Mouse (Mus musculus) limb, embryonic 12.5 days (tissue): Measurements from ENCODE around the gene Nabp2. TPM values are rescaled to one million over a fixed set of nuclear protein-coding genes. Genes with fewer than 3 reads are reported as not detected.

ENCODE experiments used
- ATAC-seq: fragments of 200-750 bp; cut with Nextera tagmentation; 2 replicates; pipeline ENCODE4 v1.8.0; 2017; ENCODE audit warnings: low read depth, moderate TSS enrichment; ENCODE audit not compliant: insufficient number of reproducible peaks, insufficient read depth, low FRiP score, low TSS enrichment
- H3K27ac ChIP-seq: fragments of 300-500 bp; sonication (generic); 2 replicates; pipeline ENCODE4 v1.5.1; 2016; ENCODE audit warnings: mild to moderate bottlenecking, moderate library complexity
- H3K27me3 ChIP-seq: fragments of 300-500 bp; sonication (generic); 2 replicates; pipeline ENCODE4 v1.6.1; 2016; ENCODE audit warnings: mild to moderate bottlenecking, moderate library complexity
- H3K36me3 ChIP-seq: fragments of 300-500 bp; sonication (generic); 2 replicates; pipeline ENCODE4 v1.6.1; 2016; ENCODE audit warnings: mild to moderate bottlenecking, moderate library complexity
- H3K4me1 ChIP-seq: fragments of 300-500 bp; sonication (generic); replicated peaks from 2 replicates; pipeline ENCODE4 v1.6.1; 2016
- H3K4me2 ChIP-seq: fragments of 300-500 bp; sonication (generic); 2 replicates; pipeline ENCODE4 v1.6.1; 2016; ENCODE audit warnings: mild to moderate bottlenecking, moderate library complexity
- H3K4me3 ChIP-seq: fragments of 300-500 bp; sonication (generic); replicated peaks from 2 replicates; pipeline ENCODE4 v1.5.1; 2016; ENCODE audit warnings: mild to moderate bottlenecking
- H3K9ac ChIP-seq: fragments of 300-500 bp; sonication (generic); replicated peaks from 2 replicates; pipeline ENCODE4 v1.6.1; 2016; ENCODE audit warnings: mild to moderate bottlenecking, moderate library complexity
- H3K9me3 ChIP-seq: fragments of 300-500 bp; sonication (generic); 2 replicates; pipeline ENCODE4 v1.6.1; 2016; ENCODE audit warnings: mild to moderate bottlenecking, moderate library complexity
- WGBS: fragments of 180-500 bp; shearing (Covaris S2); methylation state at CpG from one replicate; pipeline ENCODE4 v1.1.7; 2016; 5-methylcytosine and 5-hydroxymethylcytosine counted together
- polyA plus RNA-seq: library from polyadenylated mRNA; unstranded; fragments of >200 nt; fragmentation: Nextera tagmentation; extraction: Ambion mirVana; gene quantifications from 2 replicates; pipeline ENCODE4 v1.2.1, GENCODE M21; 2016

Gene Nabp2
- polyA plus RNA-seq, 1 experiment from 2014 or later: 65.1 TPM

DNA sequence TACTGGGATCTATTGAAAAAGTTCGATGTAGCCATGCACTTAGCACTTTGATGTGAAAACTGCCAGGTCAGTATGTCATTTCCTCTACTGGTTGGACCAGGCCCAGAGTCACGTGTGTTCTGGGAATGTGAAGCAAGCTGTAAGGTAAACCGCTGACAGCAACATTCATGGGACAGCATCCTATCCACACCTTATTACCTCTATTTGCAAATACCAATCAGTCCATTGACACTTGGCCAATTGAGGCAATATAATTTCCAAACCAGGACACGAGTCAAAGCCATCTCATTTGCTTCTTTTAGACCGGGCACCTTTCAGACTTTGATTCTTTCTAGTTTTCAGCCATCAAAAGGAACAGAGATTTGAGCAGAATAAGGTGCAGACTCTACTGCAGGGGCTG is 17.8 kb upstream of the Nabp2 start:
- Histone ChIP-seq H3K9ac (no peak overlapping the region), H3K36me3 (peaks cover 82% of the 10 kb centered on the region), H3K9me3 (no peaks in the 10 kb centered on the region), H3K27me3 (no peaks in the 10 kb centered on the region), H3K27ac (no peak overlapping the region), H3K4me3 (no peak overlapping the region), H3K4me1 (no peaks in the 10 kb centered on the region), H3K4me2 (no peak overlapping the region)
- ATAC-seq: no peak
- 85% methylated on average over 5 of the region's 5 CpGs for WGBS

DNA sequence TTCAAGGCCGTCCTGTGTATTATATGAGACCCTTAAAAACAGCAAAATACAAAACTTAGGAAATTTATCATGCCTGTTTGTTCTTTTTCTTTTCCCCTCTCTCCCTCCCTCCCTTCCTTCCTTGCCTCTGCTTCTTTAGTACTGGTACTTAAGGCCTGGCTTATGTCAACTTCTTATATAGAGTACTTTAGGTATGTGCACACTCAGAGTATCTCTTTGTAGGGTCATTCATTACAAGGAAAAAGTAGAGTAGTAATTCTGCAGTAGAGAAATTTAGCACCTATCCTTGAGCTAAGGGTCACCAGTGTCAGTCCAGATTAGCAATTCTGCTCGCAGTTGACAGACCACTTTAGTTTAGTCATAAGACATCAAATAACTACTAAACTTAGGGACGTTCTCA is 14.0 kb upstream of the Nabp2 start:
- Histone ChIP-seq H3K9me3 (no peaks in the 10 kb centered on the region), H3K36me3 (peaks cover 88% of the 10 kb centered on the region), H3K4me2 (no peak overlapping the region), H3K9ac (no peak overlapping the region), H3K4me3 (no peak overlapping the region), H3K27me3 (no peaks in the 10 kb centered on the region), H3K4me1 (no peaks in the 10 kb centered on the region), H3K27ac (no peak overlapping the region)
- ATAC-seq: no peak
- WGBS: 87% methylated on average over 3 of the region's 3 CpGs

DNA sequence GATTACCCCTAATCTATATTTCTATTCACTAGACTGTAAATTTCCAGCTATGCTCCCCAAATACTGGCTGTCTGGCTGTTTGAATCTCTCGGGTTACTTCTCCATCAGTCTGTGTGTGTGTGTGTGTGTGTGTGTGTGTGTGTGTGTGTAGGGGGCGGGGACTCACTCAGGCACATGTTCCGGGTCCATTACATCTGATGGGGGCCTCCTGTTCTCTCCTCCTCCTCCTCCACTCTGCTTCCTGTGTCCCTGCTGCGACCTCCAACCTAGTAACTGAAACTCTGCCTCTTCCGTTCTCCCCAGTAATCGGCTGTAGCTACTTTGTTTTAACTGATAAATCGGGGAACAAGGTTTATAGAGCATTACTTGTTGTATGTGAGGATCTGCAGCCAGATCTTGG is 13.3 kb upstream of the Nabp2 start:
- no peaks in the 10 kb centered on the region for H3K9me3 ChIP-seq
- no peak for ATAC-seq
- no peak overlapping the region for H3K4me3 ChIP-seq
- H3K27ac ChIP-seq: no peak overlapping the region
- H3K4me1 ChIP-seq: no peaks in the 10 kb centered on the region
- peaks cover 87% of the 10 kb centered on the region for H3K36me3 ChIP-seq
- no peak overlapping the region for H3K4me2 ChIP-seq
- no peak overlapping the region for H3K9ac ChIP-seq
- H3K27me3 ChIP-seq: no peaks in the 10 kb centered on the region
- WGBS: 42% methylated on average over 7 of the region's 7 CpGs

DNA sequence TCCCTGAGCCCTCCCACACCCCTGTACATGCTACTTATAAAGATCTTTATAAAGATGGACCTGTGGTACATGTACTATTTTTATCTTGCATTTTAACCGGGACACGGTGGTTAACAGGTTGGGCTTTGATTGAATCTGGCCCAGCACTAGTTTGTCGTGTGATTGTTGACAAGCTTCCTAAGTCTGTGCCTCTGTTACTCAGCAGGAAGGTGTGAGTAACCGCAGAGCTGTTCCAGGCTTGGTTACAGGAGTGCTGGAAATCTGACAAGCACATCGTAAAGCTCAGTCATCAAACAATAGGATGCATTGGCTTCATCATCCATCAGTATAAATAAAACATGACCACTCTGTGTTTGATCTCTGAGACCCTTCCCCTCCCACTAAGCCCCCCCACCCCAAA is 11.1 kb upstream of the Nabp2 start:
- no peaks in the 10 kb centered on the region for H3K4me1 ChIP-seq
- H3K9me3 ChIP-seq: no peaks in the 10 kb centered on the region
- no peak overlapping the region for H3K27ac ChIP-seq
- H3K36me3 ChIP-seq: peaks cover 91% of the 10 kb centered on the region
- no peak overlapping the region for H3K4me2 ChIP-seq
- no peak overlapping the region for H3K4me3 ChIP-seq
- no peak overlapping the region for H3K9ac ChIP-seq
- 60% methylated on average over 5 of the region's 5 CpGs for WGBS
- no peak for ATAC-seq
- H3K27me3 ChIP-seq: no peaks in the 10 kb centered on the region

DNA sequence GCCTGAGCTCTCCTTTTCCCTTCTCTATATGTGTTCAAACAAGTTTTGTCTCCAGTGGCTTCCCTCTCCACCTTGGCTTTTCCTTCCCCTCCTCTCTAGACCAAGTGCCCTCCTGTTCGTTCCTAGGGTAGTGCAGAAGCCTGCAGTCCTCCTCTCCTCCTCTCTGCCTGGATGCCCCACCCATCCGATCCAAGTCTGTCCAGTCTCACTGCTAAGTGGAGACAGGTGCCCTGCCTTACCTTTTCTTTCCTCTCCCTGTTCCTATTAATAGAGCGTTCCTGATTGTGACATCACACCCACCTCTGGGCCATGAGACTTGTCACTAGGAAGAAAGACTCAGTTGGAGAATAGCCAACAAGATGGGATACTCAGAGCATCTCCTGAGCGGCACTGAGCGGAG is 3.6 kb upstream of the Nabp2 start:
- H3K36me3 ChIP-seq: peaks cover 64% of the 10 kb centered on the region
- no peaks in the 10 kb centered on the region for H3K27me3 ChIP-seq
- no peaks in the 10 kb centered on the region for H3K9me3 ChIP-seq
- no peak overlapping the region for H3K9ac ChIP-seq
- ATAC-seq: no peak
- H3K4me1 ChIP-seq: peaks cover 25% of the 10 kb centered on the region
- H3K4me2 ChIP-seq: no peak overlapping the region
- no peak overlapping the region for H3K27ac ChIP-seq
- 98% methylated on average over 5 of the region's 5 CpGs for WGBS
- no peak overlapping the region for H3K4me3 ChIP-seq

DNA sequence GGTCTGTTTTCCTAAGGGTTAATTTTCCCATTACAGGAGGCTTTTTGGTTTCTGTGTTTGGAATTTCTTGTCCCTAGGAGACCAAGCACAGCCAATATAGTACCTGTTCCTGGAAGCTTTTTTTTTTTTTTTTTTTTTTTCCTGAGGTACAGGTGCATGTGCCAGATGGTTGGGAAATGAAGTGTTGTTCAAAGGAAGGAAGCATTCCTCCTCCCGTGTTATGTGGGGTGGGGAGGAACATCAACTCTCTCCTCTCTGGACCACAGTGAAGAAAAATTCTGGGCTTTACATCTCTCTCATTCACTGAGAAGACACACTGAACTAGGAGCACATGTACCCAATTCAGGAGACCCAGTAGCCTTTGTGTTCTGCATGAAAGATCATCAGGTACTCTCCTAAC is 1.8 kb upstream of the Nabp2 start:
- peaks cover 50% of the 10 kb centered on the region for H3K36me3 ChIP-seq
- H3K9me3 ChIP-seq: no peaks in the 10 kb centered on the region
- H3K27me3 ChIP-seq: no peaks in the 10 kb centered on the region
- ATAC-seq: no peak
- no peak overlapping the region for H3K9ac ChIP-seq
- H3K4me1 ChIP-seq: peaks cover 35% of the 10 kb centered on the region
- H3K4me3 ChIP-seq: no peak overlapping the region; the same call in 1 of the 2 replicates
- H3K4me2 ChIP-seq: peak overlapping the region; percentile 95; the same call in 1 of the 2 replicates
- H3K27ac ChIP-seq: no peak overlapping the region
- WGBS: 69% methylated on average over 1 of the region's 1 CpGs

DNA sequence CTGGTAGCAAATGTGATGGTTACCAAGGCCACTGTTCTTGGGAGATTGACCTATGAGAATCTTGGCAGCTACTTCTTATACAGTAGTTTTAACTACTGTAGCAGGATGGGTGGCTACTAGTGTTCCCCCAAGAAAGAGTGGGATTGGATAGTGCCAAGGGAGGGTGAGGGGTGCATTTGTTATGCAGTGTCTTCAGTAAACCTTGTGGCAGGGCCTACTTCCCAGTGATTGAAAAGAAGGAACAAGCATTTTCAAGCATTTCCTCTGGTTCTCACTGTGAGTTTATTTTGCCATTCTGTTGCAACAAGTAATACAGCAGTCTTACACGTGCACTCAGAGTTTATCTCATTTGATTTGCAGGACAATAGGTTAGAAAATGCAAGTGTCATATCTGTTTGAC is 1.3 kb upstream of the Nabp2 start:
- Histone ChIP-seq H3K36me3 (peaks cover 50% of the 10 kb centered on the region), H3K27ac (no peak overlapping the region)

DNA sequence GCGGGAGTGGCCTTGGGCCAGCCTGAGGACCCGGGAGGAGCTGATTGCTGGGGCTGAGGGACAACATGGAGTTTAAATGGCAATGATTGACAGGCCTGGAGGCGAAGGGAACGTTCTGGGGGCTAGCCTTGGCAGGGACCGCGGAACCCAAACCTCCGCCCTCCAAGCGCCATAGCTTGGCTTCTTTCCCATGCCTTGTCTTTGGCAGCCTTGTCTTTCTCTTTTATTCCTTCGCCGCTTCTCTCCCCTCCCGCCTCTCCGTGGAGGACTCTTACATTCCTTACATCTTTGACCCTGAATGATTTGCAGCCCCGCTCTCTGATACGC is 726 bp upstream of the Nabp2 start:
- H3K4me3 ChIP-seq: peak overlapping the region; percentile 92
- peak overlapping the region; percentile 95 for H3K4me2 ChIP-seq
- H3K4me1 ChIP-seq: peaks cover 35% of the 10 kb centered on the region
- no peaks in the 10 kb centered on the region for H3K9me3 ChIP-seq
- no peaks in the 10 kb centered on the region for H3K27me3 ChIP-seq
- peak overlapping the region; percentile 94 for H3K27ac ChIP-seq
- peak; percentile 11; the same call in 1 of the 2 replicates for ATAC-seq
- peaks cover 50% of the 10 kb centered on the region for H3K36me3 ChIP-seq
- 3% methylated on average over 14 of the region's 14 CpGs for WGBS
- peak overlapping the region; percentile 81 for H3K9ac ChIP-seq

More for the DNA sequence above, 1.3 kb upstream of the Nabp2 start:
- ATAC-seq: no peak
- Histone ChIP-seq H3K27me3 (no peaks in the 10 kb centered on the region), H3K4me2 (peak overlapping the region; percentile 95), H3K4me1 (peaks cover 35% of the 10 kb centered on the region), H3K9me3 (no peaks in the 10 kb centered on the region), H3K4me3 (peak overlapping the region; percentile 92), H3K9ac (peak overlapping the region; percentile 81)
- WGBS: 71% methylated on average over 1 of the region's 1 CpGs

DNA sequence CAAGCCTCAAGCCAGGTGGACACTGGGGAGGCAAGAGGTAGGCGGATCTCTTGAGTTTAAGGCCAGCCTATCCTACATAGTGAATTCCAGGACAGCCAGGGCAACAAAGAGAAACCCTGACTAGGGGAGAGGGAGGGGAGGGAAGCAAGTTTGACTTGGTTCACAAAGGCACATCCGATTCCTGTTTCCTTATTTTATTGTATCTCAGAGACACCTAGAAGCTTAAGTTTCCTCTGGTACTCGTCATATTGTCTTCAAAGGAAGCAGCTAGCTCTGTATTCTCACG is 789 bp downstream of the Nabp2 start:
- Histone ChIP-seq H3K27ac (peak overlapping the region; percentile 94), H3K4me2 (peak overlapping the region; percentile 95), H3K4me3 (peak overlapping the region; percentile 92), H3K9ac (peak overlapping the region; percentile 81; the same call in 1 of the 2 replicates), H3K4me1 (peaks cover 35% of the 10 kb centered on the region), H3K36me3 (peaks cover 48% of the 10 kb centered on the region), H3K27me3 (no peaks in the 10 kb centered on the region), H3K9me3 (no peaks in the 10 kb centered on the region)
- ATAC-seq: no peak
- 23% methylated on average over 4 of the region's 4 CpGs for WGBS

DNA sequence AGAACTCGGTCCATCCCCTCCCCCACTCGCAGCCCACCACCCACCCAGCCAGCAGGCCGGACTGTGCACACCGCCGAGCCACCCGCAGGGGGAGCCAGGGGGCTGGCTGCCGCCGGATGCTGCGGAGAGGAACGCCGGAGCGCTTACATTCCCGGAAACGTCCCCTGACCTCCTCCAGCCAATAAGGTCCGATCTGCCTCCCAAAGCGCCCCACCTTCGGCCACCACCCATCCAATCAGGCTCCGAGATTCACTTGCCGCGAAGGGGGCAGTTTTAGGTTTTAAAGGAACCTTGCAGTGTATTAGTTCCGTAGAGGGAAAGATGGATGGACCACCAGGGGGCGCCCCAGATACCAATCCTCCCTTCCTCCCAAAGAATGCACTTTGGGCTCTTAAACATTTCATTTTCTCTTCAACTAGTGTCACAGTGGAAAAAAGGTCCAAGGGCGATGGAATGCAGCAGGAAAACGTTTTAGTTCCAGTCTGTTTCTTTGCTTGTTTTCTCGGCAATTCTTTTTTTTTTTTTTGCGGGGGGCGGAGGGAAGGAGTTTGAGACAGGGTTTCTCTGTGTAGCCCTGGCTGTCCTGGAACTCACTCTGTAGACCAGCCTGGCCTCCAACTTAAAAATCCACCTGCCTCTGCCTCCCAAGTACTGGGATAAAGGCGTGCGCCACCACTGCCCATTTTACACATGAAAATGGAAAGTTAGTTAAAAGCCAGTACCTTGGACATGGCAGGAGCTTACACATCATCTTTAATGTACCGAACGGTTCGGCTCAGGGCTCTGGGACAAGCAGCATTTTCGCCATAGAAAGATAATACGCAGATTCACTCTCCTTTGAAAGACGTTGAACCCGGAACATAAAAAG is 1.4 kb downstream of the Nabp2 start:
- H3K4me3 ChIP-seq: peak overlapping the region; percentile 92
- H3K9me3 ChIP-seq: no peaks in the 10 kb centered on the region
- peaks cover 44% of the 10 kb centered on the region for H3K36me3 ChIP-seq
- peak; percentile 90 for ATAC-seq
- H3K4me2 ChIP-seq: peak overlapping the region; percentile 95
- peak overlapping the region; percentile 94 for H3K27ac ChIP-seq
- H3K9ac ChIP-seq: peak overlapping the region; percentile 81
- peaks cover 35% of the 10 kb centered on the region for H3K4me1 ChIP-seq
- WGBS: 6% methylated on average over 36 of the region's 36 CpGs
- H3K27me3 ChIP-seq: no peaks in the 10 kb centered on the region

DNA sequence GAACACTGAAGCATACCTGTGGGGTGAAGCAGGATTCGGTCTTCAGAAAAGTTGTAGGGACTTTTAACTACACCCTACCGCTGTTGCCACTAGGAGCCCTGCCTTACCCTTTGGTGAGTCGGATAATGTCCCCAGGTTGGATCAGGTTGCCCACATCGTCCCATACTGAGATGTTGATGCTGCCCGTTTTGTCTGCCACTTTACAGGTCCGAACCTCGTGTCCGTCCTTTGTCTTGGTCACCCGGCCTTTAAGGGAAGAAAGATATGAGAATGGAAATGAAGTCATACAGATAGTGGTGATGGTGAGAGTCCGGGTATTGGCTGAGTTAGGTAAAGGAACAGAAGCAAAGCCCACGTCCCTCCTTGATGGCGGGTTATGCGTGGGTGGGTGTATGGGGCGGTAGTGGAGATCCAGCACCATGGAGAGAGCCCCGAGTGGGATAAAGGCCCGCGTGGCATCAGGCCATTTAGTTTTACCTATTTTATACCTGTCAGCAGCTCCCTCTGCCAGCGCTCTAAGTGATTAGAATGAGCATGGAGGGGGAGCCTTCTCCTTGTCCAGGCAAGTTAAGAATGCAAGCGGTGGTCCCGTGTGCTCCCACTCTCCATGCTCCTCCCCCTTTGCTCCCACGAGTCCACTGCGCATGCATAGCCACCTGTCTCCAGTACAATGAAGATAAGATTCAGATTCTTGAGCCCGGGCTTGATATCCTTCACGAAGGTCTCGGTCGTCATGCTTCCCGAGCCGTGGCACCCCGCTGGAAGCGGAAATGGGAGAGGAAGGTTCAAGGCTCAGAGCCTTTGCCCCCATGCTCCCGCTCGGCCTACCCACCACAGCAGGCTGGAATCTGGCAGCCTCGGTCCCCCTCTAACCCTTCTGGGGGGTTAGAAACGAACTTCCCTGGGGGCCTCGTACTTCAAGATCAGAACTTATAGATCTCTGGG is 2.4 kb downstream of the Nabp2 start:
- 20% methylated on average over 35 of the region's 35 CpGs for WGBS
- peak overlapping the region; percentile 82 for H3K27ac ChIP-seq
- H3K4me1 ChIP-seq: peaks cover 35% of the 10 kb centered on the region
- peak overlapping the region; percentile 73 for H3K9ac ChIP-seq
- H3K4me2 ChIP-seq: peak overlapping the region; percentile 92
- peak overlapping the region; percentile 92 for H3K4me3 ChIP-seq
- ATAC-seq: no peak
- H3K9me3 ChIP-seq: no peaks in the 10 kb centered on the region
- H3K36me3 ChIP-seq: peaks cover 36% of the 10 kb centered on the region
- H3K27me3 ChIP-seq: no peaks in the 10 kb centered on the region
